Mouse (Mus musculus) lung, adult 2 months (tissue): ENCODE measurements around the gene D230025D16Rik. TPM values are rescaled to one million over a fixed set of nuclear protein-coding genes. Genes with fewer than 3 reads are reported as not detected.
A peak's percentile ranks its signal among the peaks of the same experiment; 100 is the strongest.
"Not testable (repeated sequence)": the region's sequence is repeated elsewhere in the genome, so short reads cannot be mapped to it uniquely, and the experiment has no call there.

Source experiments
- DNase-seq: peaks from one replicate; pipeline ENCODE4 v3.0.0; 2022
- H3K4me1 ChIP-seq: fragments of 200-500 bp; 2 replicates; pipeline ENCODE4 v1.6.1; 2011; ENCODE audit warnings: low read length; ENCODE audit not compliant: control insufficient read depth, insufficient read depth
- H3K4me3 ChIP-seq: fragments of 200-500 bp; replicated peaks from 2 replicates; pipeline ENCODE3; 2011; ENCODE audit warnings: low read depth, mild to moderate bottlenecking, control low read depth, low read length; ENCODE audit errors: extremely low read depth
- CTCF ChIP-seq: fragments of 200-500 bp; IDR thresholded peaks from 2 replicates; pipeline ENCODE4 v1.5.1; 2011; ENCODE audit warnings: mild to moderate bottlenecking, low read length, control low read depth; ENCODE audit not compliant: insufficient read depth
- POLR2A ChIP-seq: fragments of 200-500 bp; IDR thresholded peaks from 2 replicates; pipeline ENCODE4 v1.6.1; 2011; ENCODE audit warnings: low read depth, mild to moderate bottlenecking, control low read depth, low read length, borderline replicate concordance; ENCODE audit errors: extremely low read depth
- WGBS: fragments of 180-500 bp; shearing (Covaris S2); methylation state at CpG from one replicate; pipeline ENCODE4 v1.1.7; 2018; 5-methylcytosine and 5-hydroxymethylcytosine counted together
- polyA plus RNA-seq: library from polyadenylated mRNA; depleted of rRNA; stranded (reverse); fragments of >200 nt; gene quantifications from 2 replicates; pipeline ENCODE4 v1.2.3, GENCODE M21; 2012; rRNA removed

Gene D230025D16Rik
- polyA plus RNA-seq, result 56.8 and 64.8 TPM in 2 replicates

- TF ChIP-seq CTCF, result no peak
- TF ChIP-seq POLR2A, result peak; percentile 90
- Histone ChIP-seq H3K4me1 (peaks cover 3% of the 10 kb centered on the region), H3K4me3 (peak within 1 kb of the TSS; percentile 84)
- peak; percentile 99 for DNase-seq
- whole genome bisulfite sequencing, result 3% methylated on average over 34 of the region's 34 CpGs
These were observed at the start of gene D230025D16Rik for GRCm38 (mm10) chr8:105224413-105225271. Gene D230025D16Rik, plus strand, starts transcription at chr8:105225145.

GRCm38 (mm10) chr8:105175287-105175686 is 49.7 kb upstream of the D230025D16Rik start:
- WGBS, result 94% methylated on average over 3 of the region's 3 CpGs
- DNase-seq, H3K4me1 ChIP-seq, H3K4me3 ChIP-seq: not testable (repeated sequence)

- WGBS, result 82% methylated on average over 6 of the region's 6 CpGs
- no peak overlapping the region for H3K4me3 ChIP-seq
- DNase-seq, result no peak
- H3K4me1 ChIP-seq, result peaks cover 5% of the 10 kb centered on the region
- no peak for TF ChIP-seq POLR2A
- no peak for TF ChIP-seq CTCF
These were observed 46.6 kb upstream of the D230025D16Rik start for GRCm38 (mm10) chr8:105178211-105178800.

- no peak for TF ChIP-seq POLR2A
- TF ChIP-seq CTCF, result no peak
- WGBS, result 42% methylated on average over 1 of the region's 1 CpGs
- Histone ChIP-seq H3K4me3 (no peak overlapping the region), H3K4me1 (peaks cover 3% of the 10 kb centered on the region)
- no peak for DNase-seq
These were observed 42.7 kb upstream of the D230025D16Rik start for GRCm38 (mm10) chr8:105182201-105182600.

- H3K4me1 ChIP-seq, result peaks cover 3% of the 10 kb centered on the region
- DNase-seq, result no peak
- TF ChIP-seq CTCF (no peak), POLR2A (no peak)
- H3K4me3 ChIP-seq, result no peak overlapping the region
- WGBS, result 49% methylated on average over 1 of the region's 1 CpGs
These were observed 38.4 kb upstream of the D230025D16Rik start for GRCm38 (mm10) chr8:105186467-105187005.

GRCm38 (mm10) chr8:105192182-105192581 is 32.8 kb upstream of the D230025D16Rik start:
- DNase-seq, result no peak
- WGBS, result 95% methylated on average over 5 of the region's 5 CpGs
- Histone ChIP-seq H3K4me1 (no peaks in the 10 kb centered on the region), H3K4me3 (no peak overlapping the region)
- no peak for TF ChIP-seq CTCF
- TF ChIP-seq POLR2A, result no peak

- H3K4me3 ChIP-seq, result no peak overlapping the region
- 88% methylated on average over 1 of the region's 1 CpGs for WGBS
- TF ChIP-seq CTCF (no peak), POLR2A (no peak)
- DNase-seq, result no peak
- no peaks in the 10 kb centered on the region for H3K4me1 ChIP-seq
These were observed 19.2 kb upstream of the D230025D16Rik start for GRCm38 (mm10) chr8:105205748-105206147.

- 73% methylated on average over 7 of the region's 7 CpGs for WGBS
- TF ChIP-seq POLR2A (no peak), CTCF (no peak)
- no peak for DNase-seq
- Histone ChIP-seq H3K4me3 (no peak overlapping the region), H3K4me1 (no peaks in the 10 kb centered on the region)
These were observed 18.1 kb upstream of the D230025D16Rik start for GRCm38 (mm10) chr8:105206766-105207275.

GRCm38 (mm10) chr8:105207675-105208273 is 17.2 kb upstream of the D230025D16Rik start:
- no peak for DNase-seq
- no peak for TF ChIP-seq CTCF
- TF ChIP-seq POLR2A, result no peak
- WGBS, result 82% methylated on average over 2 of the region's 2 CpGs
- Histone ChIP-seq H3K4me1 (no peaks in the 10 kb centered on the region), H3K4me3 (no peak overlapping the region)
